Mouse (Mus musculus) cerebellum, postnatal 25 days (tissue): Measurements from ENCODE around the gene Timp2.
A peak's percentile ranks its signal among the peaks of the same experiment; 100 is the strongest.

Source experiments
- DNase-seq, 2 experiments: peaks; one replicate each; pipeline ENCODE4 v3.0.0; 2021; ENCODE audit warnings: mixed read lengths in 2 of 2

The Timp2 gene

DNA sequence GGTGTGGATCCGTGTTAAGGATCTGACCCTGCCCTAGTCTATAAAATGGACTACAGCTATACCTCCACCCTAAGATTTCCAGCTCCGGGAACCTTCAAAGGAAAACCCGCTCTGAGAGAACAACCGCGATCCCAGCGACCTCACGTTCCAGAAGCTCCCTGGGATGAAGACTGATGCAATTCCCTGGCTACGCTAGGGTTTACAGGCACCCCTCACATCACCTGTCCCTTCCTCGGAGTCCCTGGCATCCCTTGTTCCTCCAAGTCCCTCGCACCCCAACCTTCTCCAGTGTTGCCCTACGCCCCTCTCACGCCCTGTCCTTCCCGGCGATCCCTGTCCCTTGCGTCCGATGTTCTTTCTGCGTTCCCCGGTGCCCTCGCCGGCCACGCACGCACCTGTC, 66.0 kb downstream of the Timp2 start:
- no peak for DNase-seq

DNA sequence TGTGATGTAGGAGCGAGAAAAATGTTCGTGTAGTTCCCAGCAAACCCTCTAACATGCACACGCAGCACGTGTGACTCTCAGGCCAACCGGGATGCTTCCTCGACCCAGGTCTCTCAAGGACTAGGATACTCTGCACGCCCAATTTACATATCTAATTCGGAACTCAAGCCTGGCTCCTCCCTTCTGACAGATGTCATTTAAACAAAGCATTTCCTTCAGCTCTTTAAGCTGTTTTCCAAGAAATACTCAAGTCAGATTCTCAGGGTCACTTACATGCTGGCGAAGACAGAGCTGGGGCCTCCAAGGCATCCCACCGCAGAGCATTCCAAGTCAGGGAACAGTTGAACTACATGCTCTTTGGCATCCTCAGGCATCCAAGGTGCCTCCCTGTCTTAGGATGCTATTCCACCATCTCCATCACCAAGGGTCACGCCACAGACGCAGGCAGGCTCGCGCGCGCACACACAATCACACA, 66.5 kb downstream of the Timp2 start:
- peak in 1 of 2 experiments; percentile 40 for DNase-seq

GRCm38 (mm10) chr11:118287573-118287972, 68.0 kb downstream of the Timp2 start:
- DNase-seq: no peak

GRCm38 (mm10) chr11:118286434-118286833, 69.1 kb downstream of the Timp2 start:
- DNase-seq: no peak

DNA sequence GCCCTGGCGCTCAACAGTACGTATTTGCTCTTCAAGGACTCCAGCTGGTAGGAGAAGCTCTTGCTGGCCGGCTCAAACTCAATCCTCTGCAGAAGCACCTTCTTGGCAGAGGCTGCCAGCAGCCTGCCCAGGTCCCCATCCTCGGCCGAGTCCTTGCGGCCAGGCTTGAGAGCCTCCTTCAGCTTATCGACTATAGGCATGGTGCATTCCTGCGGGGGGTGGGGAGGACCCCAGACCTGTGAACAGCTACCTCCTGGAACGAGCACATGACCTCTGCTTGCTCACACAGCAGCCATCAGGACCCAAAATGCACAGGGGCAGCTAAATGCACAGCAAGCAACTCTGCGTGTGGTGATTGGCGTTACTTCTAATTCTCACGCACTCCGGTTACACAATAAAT, 69.7 kb downstream of the Timp2 start:
- DNase-seq: no peak

DNA sequence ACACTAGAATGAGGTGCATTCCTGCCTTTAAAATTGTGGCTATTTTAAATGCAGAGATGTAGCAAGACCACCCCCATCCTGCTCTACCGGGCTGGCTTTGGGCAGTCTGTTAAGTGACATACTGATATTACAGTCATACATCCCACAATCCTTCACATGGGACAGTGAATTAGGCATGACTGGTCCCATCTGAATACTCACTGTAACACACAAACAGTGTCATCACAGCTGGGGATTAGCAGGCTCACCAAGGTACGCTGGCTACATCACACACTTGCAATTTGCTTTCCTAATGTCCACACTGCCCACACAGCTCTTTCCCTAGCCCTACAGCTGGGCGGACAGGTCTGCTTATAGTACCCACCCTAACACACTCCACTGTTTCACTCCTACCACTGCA, 75.3 kb downstream of the Timp2 start:
- no peak for DNase-seq

- DNase-seq: no peak
These were observed 79.2 kb downstream of the Timp2 start for GRCm38 (mm10) chr11:118276328-118276727.

DNA sequence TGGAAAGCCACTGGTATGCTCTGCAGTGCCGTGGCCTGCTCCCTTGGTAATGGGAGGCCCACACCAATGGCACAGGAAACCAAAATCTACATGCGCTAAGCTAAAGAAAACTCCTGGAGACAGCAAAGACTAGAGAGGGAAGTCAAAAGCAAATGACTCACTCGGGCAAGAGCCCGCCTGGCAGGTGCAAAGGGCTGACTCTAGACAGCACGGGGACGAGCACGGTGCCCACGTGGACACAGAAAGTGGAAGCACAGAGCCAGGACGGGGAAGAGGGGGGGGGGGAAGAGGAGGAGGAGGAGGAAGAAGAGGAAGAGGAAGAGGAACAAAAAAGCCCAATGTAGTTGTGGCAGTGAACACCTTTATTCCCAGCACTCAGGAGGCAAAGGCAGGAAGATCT, 80.4 kb downstream of the Timp2 start:
- no peak for DNase-seq

- peak; percentile 43 to 72 for DNase-seq
These were observed 85.7 kb downstream of the Timp2 start for GRCm38 (mm10) chr11:118269827-118270226.

GRCm38 (mm10) chr11:118266666-118267046, 88.9 kb downstream of the Timp2 start:
- no peak for DNase-seq

DNA sequence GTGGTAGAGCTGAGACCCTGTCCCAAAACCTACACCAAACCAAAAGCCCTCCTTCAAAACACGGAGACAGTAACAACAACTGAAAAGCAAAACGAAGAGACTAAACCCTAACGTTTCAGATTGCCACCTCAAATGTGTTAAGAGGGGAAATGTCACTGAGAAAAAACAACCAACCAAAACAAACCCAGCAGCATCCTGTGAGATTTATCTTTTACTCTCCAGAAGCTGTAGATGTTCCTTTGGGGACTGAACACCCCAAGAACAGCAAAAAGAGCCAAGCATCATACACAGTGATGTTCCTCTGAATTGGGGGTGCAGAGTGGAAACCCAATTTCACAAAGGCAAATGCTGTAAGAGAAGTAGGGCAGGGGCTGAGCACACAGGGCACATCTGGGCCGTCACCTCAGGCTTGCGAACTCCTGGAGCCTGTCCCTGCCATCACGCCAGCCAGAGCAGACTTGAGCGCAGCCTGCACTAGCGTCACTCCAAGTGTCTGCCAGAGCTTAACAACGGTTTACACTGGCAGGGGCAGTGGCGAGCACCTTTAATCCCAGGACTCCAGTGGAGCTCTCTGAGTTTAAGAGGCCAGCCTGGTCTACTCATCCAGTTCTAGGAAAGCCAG, 89.4 kb downstream of the Timp2 start:
- DNase-seq: no peak

- DNase-seq: no peak
These were observed 89.9 kb downstream of the Timp2 start for GRCm38 (mm10) chr11:118265621-118266020.

DNA sequence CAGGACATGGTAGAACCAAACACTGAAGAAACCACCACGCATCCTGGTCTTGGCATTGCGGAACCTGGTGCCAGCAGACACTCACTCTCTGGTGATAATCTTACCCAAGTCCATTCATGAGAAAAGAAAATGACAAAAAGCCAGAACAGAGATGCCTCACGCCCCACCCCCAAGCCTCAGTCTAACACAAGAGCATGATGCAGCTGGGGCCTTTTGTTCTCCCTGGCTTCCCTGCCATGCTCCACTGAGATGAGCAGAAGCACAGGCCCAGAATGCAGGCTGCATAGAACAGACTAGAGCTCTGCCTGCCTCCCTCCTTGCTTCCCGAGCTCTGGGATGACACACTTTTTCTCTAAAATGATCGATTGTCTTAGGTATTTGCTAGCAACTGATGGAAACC, 92.4 kb downstream of the Timp2 start:
- peak in 1 of 2 experiments; percentile 41 for DNase-seq

GRCm38 (mm10) chr11:118260081-118260480, 95.5 kb downstream of the Timp2 start:
- DNase-seq: no peak

GRCm38 (mm10) chr11:118259580-118259979, 96.0 kb downstream of the Timp2 start:
- no peak for DNase-seq

GRCm38 (mm10) chr11:118256371-118256770, 99.2 kb downstream of the Timp2 start:
- DNase-seq: no peak

- peak; percentile 60 to 92 for DNase-seq
These were observed 101.2 kb downstream of the Timp2 start for GRCm38 (mm10) chr11:118254159-118254951.

- peak; percentile 32 to 96 for DNase-seq
These were observed 101.9 kb downstream of the Timp2 start for GRCm38 (mm10) chr11:118253447-118254158.
